Mouse (Mus musculus) fat pad, adult 2 months (tissue): ENCODE results near the gene 2610301B20Rik.
"Not testable (repeated sequence)": the region's sequence is repeated elsewhere in the genome, so short reads cannot be mapped to it uniquely, and the experiment has no call there.

Source experiments
- DNase-seq: peaks from one replicate; pipeline ENCODE4 v3.0.0-alpha.2; 2011; ENCODE audit warnings: low read depth, low spot score; ENCODE audit errors: extremely low read depth

2610301B20Rik gene

GRCm38 (mm10) chr4:10873920-10874665, at the start of gene 2610301B20Rik:
Gene 2610301B20Rik, plus strand, starts transcription at chr4:10874498.
- DNase-seq, result no peak

DNA sequence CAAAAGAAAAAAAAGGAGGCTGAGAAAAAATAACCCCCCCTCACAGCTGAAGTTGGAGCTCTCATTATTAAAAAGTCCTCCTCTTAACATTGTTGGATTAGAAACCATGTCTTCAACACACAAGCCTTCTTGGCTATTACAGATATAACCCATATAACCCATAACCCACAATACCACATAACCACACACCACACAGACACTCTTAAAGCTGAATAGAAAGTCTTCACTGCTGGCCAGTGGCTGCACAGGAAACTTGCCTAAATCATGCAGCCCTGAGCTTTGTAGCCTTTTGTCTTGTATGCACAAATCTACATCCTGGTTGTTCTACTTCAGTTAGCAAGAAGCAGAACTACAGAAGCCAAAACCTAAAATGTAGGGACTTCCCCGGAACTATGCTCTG, 41.0 kb upstream of the 2610301B20Rik start:
- DNase-seq, result no peak

DNA sequence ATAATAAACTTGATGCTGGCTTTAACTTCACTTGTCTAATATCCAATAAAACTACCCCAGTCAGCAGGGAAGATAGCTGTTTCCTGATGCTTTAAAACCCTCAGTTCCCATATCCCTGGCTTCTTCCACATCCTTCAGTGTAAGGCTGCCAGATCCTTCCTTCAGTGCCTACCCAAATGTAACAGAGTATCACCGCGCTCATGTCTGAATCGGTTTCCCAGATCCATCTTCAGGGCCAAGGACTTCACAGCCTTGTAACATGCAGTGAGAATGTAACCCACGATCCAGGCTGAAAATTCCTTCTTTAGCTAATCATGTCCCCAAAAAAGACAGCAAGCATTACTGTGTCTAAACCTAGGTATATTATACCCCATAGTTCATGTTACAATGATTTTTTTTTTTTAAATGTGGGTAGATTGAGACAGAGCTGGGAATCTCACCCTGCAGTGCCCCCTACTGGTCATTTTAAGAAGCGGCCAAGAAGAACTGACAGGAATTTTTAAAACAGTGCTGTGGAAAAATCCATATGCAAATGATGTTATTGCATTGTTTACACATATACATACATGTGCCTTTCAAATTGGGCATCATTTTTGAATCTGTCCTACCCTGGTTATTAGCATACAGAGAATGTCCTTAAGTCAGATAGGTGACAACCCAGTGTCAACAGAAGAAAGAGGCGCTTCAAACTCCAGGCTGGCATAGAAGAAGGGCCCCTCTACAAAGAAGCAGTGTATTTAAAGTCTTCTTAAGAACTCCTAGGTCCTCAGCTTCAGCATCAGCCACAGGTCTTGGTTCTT, 38.8 kb upstream of the 2610301B20Rik start:
- no peak for DNase-seq

DNA sequence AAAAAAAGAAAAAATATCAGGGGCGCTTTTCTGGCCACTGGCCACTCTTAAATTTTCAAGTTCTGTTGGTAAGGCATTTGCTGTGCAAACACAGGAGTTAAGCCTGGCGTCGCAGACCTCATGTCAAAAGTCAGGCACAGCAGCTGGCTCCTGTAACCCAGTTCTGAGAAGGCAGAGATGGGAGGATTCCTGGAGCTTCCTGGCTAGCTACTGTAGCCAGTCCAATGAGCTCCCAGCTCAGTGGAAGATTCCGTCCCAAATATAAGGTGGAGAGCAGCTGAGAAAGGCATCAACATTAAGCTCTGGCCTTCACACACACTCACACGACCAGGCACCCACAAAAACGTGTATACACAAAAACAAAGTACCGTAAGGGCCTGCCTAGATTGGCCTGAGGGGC, 28.4 kb upstream of the 2610301B20Rik start:
- DNase-seq, result no peak

GRCm38 (mm10) chr4:10849812-10850211, 24.5 kb upstream of the 2610301B20Rik start:
- DNase-seq, result no peak

DNA sequence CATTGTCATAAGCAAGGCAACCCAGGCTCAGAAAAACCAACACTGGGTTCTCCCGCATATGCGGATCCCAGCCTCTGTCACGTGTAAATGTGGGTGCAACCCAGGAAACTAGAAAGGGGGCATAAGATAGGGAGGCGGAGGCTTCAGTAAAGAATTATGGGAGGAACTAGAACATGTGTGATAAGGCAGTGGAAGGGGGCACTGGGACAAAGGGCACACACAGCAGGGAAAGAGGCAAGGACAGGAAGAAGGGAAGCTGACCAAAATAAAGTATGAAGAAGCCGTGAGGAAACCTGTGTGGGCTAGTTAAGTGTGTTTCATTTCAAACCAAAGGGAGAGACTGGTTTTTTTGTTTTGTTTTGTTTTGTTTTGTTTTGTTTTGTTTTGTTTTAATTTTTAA, 23.3 kb upstream of the 2610301B20Rik start:
- no peak for DNase-seq

- DNase-seq, result no peak
These were observed 15.1 kb upstream of the 2610301B20Rik start for GRCm38 (mm10) chr4:10859174-10859573.

GRCm38 (mm10) chr4:10859911-10860581, 14.3 kb upstream of the 2610301B20Rik start:
- no peak for DNase-seq

- DNase-seq, result no peak
These were observed 13.5 kb upstream of the 2610301B20Rik start for GRCm38 (mm10) chr4:10860825-10861224.

DNA sequence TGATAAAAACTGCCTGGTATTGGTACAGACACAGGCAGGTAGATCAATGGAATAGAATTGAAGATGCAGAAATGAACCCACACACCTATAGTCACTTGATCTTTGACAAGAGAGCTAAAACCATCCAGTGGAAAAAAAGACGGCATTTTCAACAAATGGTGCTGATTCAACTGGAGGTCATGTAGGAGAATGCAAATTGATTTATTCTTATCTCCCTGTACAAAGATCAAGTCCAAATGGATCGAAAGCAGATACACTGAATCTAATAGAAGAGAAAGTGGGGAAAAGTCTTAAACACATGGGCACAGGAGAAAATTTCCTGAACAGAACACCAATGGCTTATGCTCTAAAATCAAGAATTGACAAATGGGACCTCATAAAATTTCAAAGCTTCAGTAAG, 11.4 kb upstream of the 2610301B20Rik start:
- not testable (repeated sequence) for DNase-seq

- DNase-seq, result no peak
These were observed 2.1 kb upstream of the 2610301B20Rik start for GRCm38 (mm10) chr4:10872231-10872630.

- DNase-seq, result no peak
These were observed 1.4 kb upstream of the 2610301B20Rik start for GRCm38 (mm10) chr4:10872685-10873539.

- DNase-seq, result no peak
These were observed 764 bp upstream of the 2610301B20Rik start for GRCm38 (mm10) chr4:10873549-10873919.

DNA sequence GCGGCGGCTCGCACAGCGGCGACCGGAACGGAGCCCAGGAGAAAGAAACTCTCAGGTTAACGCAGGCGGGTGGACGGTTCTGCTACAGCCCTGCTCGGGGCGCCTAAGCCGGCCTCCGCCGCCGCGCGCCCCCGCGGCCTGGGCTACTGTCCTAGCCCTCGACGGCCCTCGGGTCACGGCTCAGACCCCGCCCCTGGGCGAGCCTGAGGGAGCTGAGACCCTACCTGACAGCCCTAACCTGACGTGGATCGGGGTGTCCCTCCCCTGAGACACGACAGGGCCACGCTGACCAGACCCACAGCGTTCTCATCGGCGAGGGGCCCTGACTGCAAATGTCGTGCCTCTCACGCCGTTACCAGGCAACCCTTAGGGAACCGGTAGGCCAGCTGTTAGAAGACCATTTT, 422 bp downstream of the 2610301B20Rik start:
- DNase-seq, result no peak

- no peak for DNase-seq
These were observed 1.1 kb downstream of the 2610301B20Rik start for GRCm38 (mm10) chr4:10875407-10875806.

DNA sequence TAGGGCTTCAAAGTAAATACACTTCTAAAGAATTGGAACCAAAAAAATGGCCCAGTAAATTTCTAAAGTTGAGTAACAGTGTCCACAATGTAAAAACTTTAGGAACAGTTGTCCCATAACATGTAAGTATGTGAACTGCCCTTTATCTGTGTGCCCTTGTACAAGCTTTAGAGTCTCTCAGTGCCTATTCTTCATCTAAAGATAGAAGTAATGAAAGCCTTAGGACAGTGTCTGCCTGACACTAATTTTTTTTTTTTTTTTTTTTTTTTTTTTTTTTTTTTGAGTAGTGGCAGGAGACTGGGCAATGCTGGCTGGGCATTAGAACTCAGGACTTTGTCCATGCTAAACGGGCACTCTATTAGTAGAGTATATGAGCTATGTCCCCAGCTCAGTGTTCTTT, 2.8 kb downstream of the 2610301B20Rik start:
- DNase-seq, result no peak

- DNase-seq, result no peak
These were observed 9.6 kb downstream of the 2610301B20Rik start for GRCm38 (mm10) chr4:10883740-10884408.

DNA sequence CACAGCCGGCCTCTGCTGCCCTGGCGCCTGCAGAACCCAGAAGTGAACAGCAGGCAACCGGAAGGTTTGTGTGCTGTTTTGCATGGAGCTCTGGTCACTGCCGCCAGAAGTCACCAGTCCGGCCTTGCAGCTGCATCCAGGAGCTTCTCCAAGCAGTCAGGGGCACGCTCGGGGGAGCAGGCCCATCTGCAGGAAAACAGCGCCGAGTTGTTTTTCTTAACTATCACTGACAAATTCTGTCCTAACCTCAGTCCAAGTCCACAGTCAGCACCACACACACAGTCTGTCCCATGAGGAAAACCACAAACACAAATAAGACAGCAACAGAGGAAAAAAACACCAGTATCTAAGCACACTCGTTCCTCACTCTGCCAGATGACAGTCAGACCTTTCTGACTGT, 14.5 kb downstream of the 2610301B20Rik start:
- no peak for DNase-seq

- DNase-seq, result no peak
These were observed 22.0 kb downstream of the 2610301B20Rik start for GRCm38 (mm10) chr4:10896262-10896661.

- no peak for DNase-seq
These were observed 22.6 kb downstream of the 2610301B20Rik start for GRCm38 (mm10) chr4:10896859-10897258.
